Mouse (Mus musculus) forebrain, embryonic 15.5 days (tissue): ENCODE results near the gene Sec61a2. TPM values are rescaled to one million over a fixed set of nuclear protein-coding genes. Genes with fewer than 3 reads are reported as not detected.

Source experiments
- ATAC-seq: fragments of 200-750 bp; cut with Nextera tagmentation; replicated peaks from 2 replicates; pipeline ENCODE4 v1.8.0; 2017; ENCODE audit warnings: mild to moderate bottlenecking, moderate TSS enrichment, moderate library complexity
- H3K27ac ChIP-seq: fragments of 300-500 bp; sonication (generic); replicated peaks from 2 replicates; pipeline ENCODE4 v1.5.1; 2015; ENCODE audit warnings: mild to moderate bottlenecking, inconsistent platforms
- H3K27me3 ChIP-seq: fragments of 300-500 bp; sonication (generic); 2 replicates; pipeline ENCODE4 v1.6.1; 2015; ENCODE audit warnings: inconsistent platforms
- H3K36me3 ChIP-seq: fragments of 300-500 bp; sonication (generic); 2 replicates; pipeline ENCODE4 v1.6.1; 2015; ENCODE audit warnings: mild to moderate bottlenecking, inconsistent platforms
- H3K4me1 ChIP-seq: fragments of 300-500 bp; sonication (generic); 2 replicates; pipeline ENCODE4 v1.6.1; 2015; ENCODE audit warnings: inconsistent platforms
- H3K4me2 ChIP-seq: fragments of 300-500 bp; sonication (generic); replicated peaks from 2 replicates; pipeline ENCODE4 v1.6.1; 2015; ENCODE audit warnings: mild to moderate bottlenecking, inconsistent platforms
- H3K4me3 ChIP-seq: fragments of 300-500 bp; sonication (generic); 2 replicates; pipeline ENCODE4 v1.5.1; 2015; ENCODE audit warnings: mild to moderate bottlenecking, inconsistent platforms
- H3K9ac ChIP-seq: fragments of 300-500 bp; sonication (generic); replicated peaks from 2 replicates; pipeline ENCODE4 v1.6.1; 2015; ENCODE audit warnings: mild to moderate bottlenecking, inconsistent platforms
- H3K9me3 ChIP-seq: fragments of 300-500 bp; sonication (generic); 2 replicates; pipeline ENCODE4 v1.6.1; 2016; ENCODE audit warnings: inconsistent platforms
- WGBS: fragments of 180-500 bp; shearing (Covaris S2); methylation state at CpG from one replicate; pipeline ENCODE4 v1.1.7; 2015; ENCODE audit warnings: mixed read lengths; 5-methylcytosine and 5-hydroxymethylcytosine counted together
- polyA plus RNA-seq: library from polyadenylated mRNA; unstranded; fragments of >200 nt; fragmentation: Nextera tagmentation; extraction: Ambion mirVana; gene quantifications from 2 replicates; pipeline ENCODE4 v1.2.1, GENCODE M21; 2015

Gene Sec61a2
- polyA plus RNA-seq, 1 experiment from 2014 or later = 95.8 TPM

- Histone ChIP-seq H3K4me2 (no peak overlapping the region), H3K36me3 (peaks cover 54% of the 10 kb centered on the region), H3K4me1 (no peaks in the 10 kb centered on the region), H3K9ac (no peak overlapping the region), H3K4me3 (no peak overlapping the region), H3K27ac (no peak overlapping the region), H3K9me3 (no peaks in the 10 kb centered on the region), H3K27me3 (no peaks in the 10 kb centered on the region)
- WGBS = 93% methylated on average over 10 of the region's 10 CpGs
- ATAC-seq = no peak
Observed at GRCm38 (mm10) chr2:5821264-5821663, 74.0 kb downstream of the Sec61a2 start.

Other genes starting within 250 kb of the Sec61a2 start
- gene Camk1d, start 180.9 kb downstream of the Sec61a2 start, polyA plus RNA-seq = 6.5 and 8.4 TPM in 2 replicates
- gene Nudt5, start 50.4 kb downstream of the Sec61a2 start, polyA plus RNA-seq = 33.2 and 34.7 TPM in 2 replicates
- 329 and 339 TPM in 2 replicates for gene Cdc123, start 50.3 kb downstream of the Sec61a2 start, polyA plus RNA-seq
- gene Gm13199, start 32.5 kb downstream of the Sec61a2 start, polyA plus RNA-seq = 1.2 and 1.9 TPM in 2 replicates
- gene Dhtkd1, start 47.4 kb upstream of the Sec61a2 start, polyA plus RNA-seq = 6.0 and 8.9 TPM in 2 replicates
- gene Upf2, start 56.0 kb upstream of the Sec61a2 start, polyA plus RNA-seq = 9.1 and 9.5 TPM in 2 replicates
- 3.3 and 3.6 TPM in 2 replicates for gene Proser2, start 234.8 kb upstream of the Sec61a2 start, polyA plus RNA-seq